ENCODE assay signal across 8 mouse cellular contexts in genomic region chr9:102423919-102424671, GRCm38 (mm10).
DNase-seq lines count a peak whose midpoint lies in the region; ATAC-seq and TF ChIP-seq lines count a peak whose summit lies in the region.

No protein-coding gene starts in this region.

- 0 out of 2 replicates have a peak, but pooled peaks have one; percentile 29 for TF ChIP-seq POLR2A in limb, embryonic 14.5 days (IDR thresholded peaks at IDR 0.05; ENCODE audit: borderline replicate concordance, extremely low read depth, insufficient read depth, insufficient read length)

- H3K9me3 ChIP-seq in kidney, embryonic 16.5 days (ENCODE audit: low read length), result no peaks in the 10 kb centered on the region
- H3K9me3 ChIP-seq in heart, embryonic 16.5 days (replicated peaks; ENCODE audit: control insufficient read depth, low read length), result no peaks in the 10 kb centered on the region
- H3K9me3 ChIP-seq in limb, embryonic 14.5 days (ENCODE audit: control insufficient read depth, low read length), result no peaks in the 10 kb centered on the region
- H3K9me3 ChIP-seq in neural tube, embryonic 15.5 days (replicated peaks), result no peaks in the 10 kb centered on the region

- 15% methylated on average over 20 of the region's 20 CpGs for WGBS in kidney, embryonic 16.5 days
- 21% methylated on average over 20 of the region's 20 CpGs for WGBS in heart, embryonic 16.5 days
- WGBS in limb, embryonic 14.5 days, result 4% methylated on average over 20 of the region's 20 CpGs
- 7% methylated on average over 20 of the region's 20 CpGs for WGBS in neural tube, embryonic 15.5 days

- H3K36me3 ChIP-seq in kidney, embryonic 16.5 days (ENCODE audit: insufficient read depth, low read length), result no peaks in the 10 kb centered on the region
- no peaks in the 10 kb centered on the region for H3K36me3 ChIP-seq in heart, embryonic 16.5 days (ENCODE audit: control insufficient read depth, insufficient read depth)
- no peaks in the 10 kb centered on the region for H3K36me3 ChIP-seq in limb, embryonic 14.5 days (ENCODE audit: control insufficient read depth, insufficient read depth, low read length)
- H3K36me3 ChIP-seq in neural tube, embryonic 15.5 days, result no peaks in the 10 kb centered on the region

- no peak for DNase-seq in kidney, adult 11 months
- peak; percentile 40 for DNase-seq in embryo, embryonic 11.5 days (ENCODE audit: low read depth, low spot score)
- DNase-seq in limb, embryonic 14.5 days (ENCODE audit: low spot score), result peak; percentile 66
- DNase-seq in spleen, adult 18-20 months, result no peak

- no peak overlapping the region for H3K27ac ChIP-seq in kidney, embryonic 16.5 days (ENCODE audit: low read length)
- H3K27ac ChIP-seq in heart, embryonic 16.5 days (ENCODE audit: low read length), result no peak overlapping the region
- peak overlapping the region; percentile 58 for H3K27ac ChIP-seq in limb, embryonic 14.5 days (replicated peaks; ENCODE audit: low read depth, low read length)
- H3K27ac ChIP-seq in neural tube, embryonic 15.5 days (replicated peaks), result peak overlapping the region; percentile 75

- no peaks in the 10 kb centered on the region for H3K27me3 ChIP-seq in kidney, embryonic 16.5 days (ENCODE audit: insufficient read depth, low read length)
- H3K27me3 ChIP-seq in heart, embryonic 16.5 days (ENCODE audit: control insufficient read depth, insufficient read depth, low read length), result peaks cover 4% of the 10 kb centered on the region; the same call in 1 of the 2 replicates
- no peaks in the 10 kb centered on the region for H3K27me3 ChIP-seq in limb, embryonic 14.5 days (ENCODE audit: control insufficient read depth, insufficient read depth, low read length)
- H3K27me3 ChIP-seq in neural tube, embryonic 15.5 days (replicated peaks), result no peaks in the 10 kb centered on the region

- 0 out of 2 replicates have a peak overlapping the region, but pooled peaks have one; percentile 2 for H3K9ac ChIP-seq in kidney, embryonic 16.5 days (replicated peaks; ENCODE audit: low read length)
- H3K9ac ChIP-seq in heart, embryonic 16.5 days (ENCODE audit: low read length), result no peak overlapping the region; the same call in 1 of the 2 replicates
- peak overlapping the region; percentile 38 for H3K9ac ChIP-seq in limb, embryonic 14.5 days (ENCODE audit: low read depth, low read length, severe bottlenecking)
- H3K9ac ChIP-seq in neural tube, embryonic 15.5 days (replicated peaks), result no peak overlapping the region; the same call in 1 of the 2 replicates

- H3K4me1 ChIP-seq in kidney, embryonic 16.5 days (ENCODE audit: insufficient read depth, low read length), result peaks cover 14% of the 10 kb centered on the region; the same call in 1 of the 2 replicates
- peaks cover 6% of the 10 kb centered on the region for H3K4me1 ChIP-seq in heart, embryonic 16.5 days (ENCODE audit: control insufficient read depth, insufficient read depth, low read length)
- peaks cover 16% of the 10 kb centered on the region for H3K4me1 ChIP-seq in limb, embryonic 14.5 days (ENCODE audit: control insufficient read depth, insufficient read depth, low read length)
- peaks cover 27% of the 10 kb centered on the region for H3K4me1 ChIP-seq in neural tube, embryonic 15.5 days

- ATAC-seq in kidney, embryonic 16.5 days (ENCODE audit: low FRiP score, low TSS enrichment), result peak; percentile 90
- no peak for ATAC-seq in heart, embryonic 16.5 days (replicated peaks; ENCODE audit: extremely low read depth, insufficient read depth, low FRiP score)
- ATAC-seq in limb, embryonic 14.5 days (ENCODE audit: low FRiP score, low read depth), result peak; percentile 88
- peak; percentile 59; the same call in 1 of the 2 replicates for ATAC-seq in neural tube, embryonic 15.5 days (ENCODE audit: low FRiP score)
- ATAC-seq in cerebellum, adult (ENCODE audit: insufficient number of reproducible peaks, low FRiP score, low TSS enrichment), result no peak

- peak overlapping the region; percentile 35 for H3K4me2 ChIP-seq in kidney, embryonic 16.5 days (replicated peaks; ENCODE audit: low read depth, low read length)
- peak overlapping the region; percentile 50 for H3K4me2 ChIP-seq in heart, embryonic 16.5 days (ENCODE audit: low read depth, low read length)
- H3K4me2 ChIP-seq in limb, embryonic 14.5 days (replicated peaks; ENCODE audit: low read depth, low read length, severe bottlenecking), result peak overlapping the region; percentile 38
- H3K4me2 ChIP-seq in neural tube, embryonic 15.5 days, result peak overlapping the region; percentile 37

- H3K4me3 ChIP-seq in kidney, embryonic 16.5 days (ENCODE audit: low read length), result no peak overlapping the region
- H3K4me3 ChIP-seq in heart, embryonic 16.5 days (ENCODE audit: low read length), result peak overlapping the region; percentile 15
- no peak overlapping the region for H3K4me3 ChIP-seq in limb, embryonic 14.5 days (replicated peaks; ENCODE audit: low read length)
- no peak overlapping the region for H3K4me3 ChIP-seq in neural tube, embryonic 15.5 days (replicated peaks)

Comparison
In these comparisons a context has a peak if more than half of its experiments do, and no peak if none do; other contexts are left out.
1. ATAC-seq: peak in kidney, embryonic 16.5 days (single experiment), limb, embryonic 14.5 days (single experiment) and neural tube, embryonic 15.5 days (single experiment); none in heart, embryonic 16.5 days (single experiment) and cerebellum, adult (single experiment).
2. H3K27ac ChIP-seq: peak in limb, embryonic 14.5 days (single experiment) and neural tube, embryonic 15.5 days (single experiment); none in kidney, embryonic 16.5 days (single experiment) and heart, embryonic 16.5 days (single experiment).
3. H3K9ac ChIP-seq: peak in kidney, embryonic 16.5 days (single experiment) and limb, embryonic 14.5 days (single experiment); none in heart, embryonic 16.5 days (single experiment) and neural tube, embryonic 15.5 days (single experiment).
4. DNase-seq: peak in embryo, embryonic 11.5 days (single experiment) and limb, embryonic 14.5 days (single experiment); none in kidney, adult 11 months (single experiment) and spleen, adult 18-20 months (0 of 2).
5. Peak in every context shown above with its lines, with median percentiles within 50 percentile points of each other: H3K4me2 ChIP-seq.